Mouse (Mus musculus): ENCODE results near the gene Xirp1.

Xirp1 gene

GRCm38 (mm10) chr9:120023086-120023811 lies at the start of gene Xirp1:
Gene Xirp1 (minus strand): TSS chr9:120023598.
- no peak for DNase-seq (ENCODE audit: low read depth, low spot score)

GRCm38 (mm10) chr9:120073169-120073568 lies 49.8 kb upstream of the Xirp1 start:
- peak; percentile 70 for DNase-seq (ENCODE audit: low read depth, low spot score)

- DNase-seq (ENCODE audit: low read depth, low spot score): no peak
Measured at GRCm38 (mm10) chr9:120071251-120071650, 47.9 kb upstream of the Xirp1 start.

GRCm38 (mm10) chr9:120069779-120070178 lies 46.4 kb upstream of the Xirp1 start, which contains the start of gene Cx3cr1:
Gene Cx3cr1 (minus strand): TSS chr9:120069879.
- DNase-seq (ENCODE audit: low read depth, low spot score): no peak

GRCm38 (mm10) chr9:120068047-120068446 lies 44.6 kb upstream of the Xirp1 start:
- peak; percentile 7 for DNase-seq (ENCODE audit: low read depth, low spot score)

GRCm38 (mm10) chr9:120067609-120068008 lies 44.2 kb upstream of the Xirp1 start:
- no peak for DNase-seq (ENCODE audit: low read depth, low spot score)

GRCm38 (mm10) chr9:120064317-120064716 lies 40.9 kb upstream of the Xirp1 start:
- no peak for DNase-seq (ENCODE audit: low read depth, low spot score)

GRCm38 (mm10) chr9:120058730-120059129 lies 35.3 kb upstream of the Xirp1 start:
- no peak for DNase-seq (ENCODE audit: low read depth, low spot score)

GRCm38 (mm10) chr9:120056201-120056600 lies 32.8 kb upstream of the Xirp1 start:
- DNase-seq (ENCODE audit: low read depth, low spot score): no peak

GRCm38 (mm10) chr9:120054545-120055277 lies 31.3 kb upstream of the Xirp1 start:
- no peak for DNase-seq (ENCODE audit: low read depth, low spot score)

GRCm38 (mm10) chr9:120049407-120049806 lies 26.0 kb upstream of the Xirp1 start:
- no peak for DNase-seq (ENCODE audit: low read depth, low spot score)

GRCm38 (mm10) chr9:120048495-120048894 lies 25.1 kb upstream of the Xirp1 start:
- no peak for DNase-seq (ENCODE audit: low read depth, low spot score)

- DNase-seq (ENCODE audit: low read depth, low spot score): no peak
Measured at GRCm38 (mm10) chr9:120043115-120043514, 19.7 kb upstream of the Xirp1 start.

GRCm38 (mm10) chr9:120037414-120037813 lies 14.0 kb upstream of the Xirp1 start:
- no peak for DNase-seq (ENCODE audit: low read depth, low spot score)

GRCm38 (mm10) chr9:120034375-120034774 lies 11.0 kb upstream of the Xirp1 start:
- no peak for DNase-seq (ENCODE audit: low read depth, low spot score)

- DNase-seq (ENCODE audit: low read depth, low spot score): no peak
Measured at GRCm38 (mm10) chr9:120032710-120033109, 9.3 kb upstream of the Xirp1 start.

- no peak for DNase-seq (ENCODE audit: low read depth, low spot score)
Measured at GRCm38 (mm10) chr9:120030421-120030820, 7.0 kb upstream of the Xirp1 start.

- DNase-seq (ENCODE audit: low read depth, low spot score): no peak
Measured at GRCm38 (mm10) chr9:120029880-120030279, 6.5 kb upstream of the Xirp1 start.

GRCm38 (mm10) chr9:120027401-120028151 lies 4.2 kb upstream of the Xirp1 start:
- peak; percentile 66 for DNase-seq (ENCODE audit: low read depth, low spot score)

- DNase-seq (ENCODE audit: low read depth, low spot score): no peak
Measured at GRCm38 (mm10) chr9:120024625-120025024, 1.2 kb upstream of the Xirp1 start.

GRCm38 (mm10) chr9:120024171-120024570 lies 773 bp upstream of the Xirp1 start:
- peak; percentile 35 for DNase-seq (ENCODE audit: low read depth, low spot score)

- no peak for DNase-seq (ENCODE audit: low read depth, low spot score)
Measured at GRCm38 (mm10) chr9:120021164-120021563, 2.2 kb downstream of the Xirp1 start.

Measured in A20 (cell line).